1 mouse cellular context compared by ENCODE assay signal in genomic region chr13:67525753-67526410, GRCm38 (mm10).
TF ChIP-seq lines count a peak whose summit lies in the region.

Gm26965 (minus strand) TSS chr13:67526151.
Zfp87 (minus strand) TSS chr13:67526177.

TF ChIP-seq in MEL, 35 proteins besides CTCF, POLR2A, EP300 and RAD21 (continued from another document):
- TF ChIP-seq SMC3 (IDR thresholded peaks at IDR 0.05; ENCODE audit: low read depth, low read length) (no peak), HCFC1 (IDR thresholded peaks at IDR 0.05; ENCODE audit: low read depth, low read length) (peak; percentile 99), TAL1 (IDR thresholded peaks at IDR 0.05; ENCODE audit: low read length) (no peak), POLR2AphosphoS2 (IDR thresholded peaks at IDR 0.05; ENCODE audit: low read length) (peak; percentile 76; the same call in 1 of the 2 replicates), MAX (IDR thresholded peaks at IDR 0.05; ENCODE audit: low read length) (peak; percentile 54), JUND (IDR thresholded peaks at IDR 0.05; ENCODE audit: low read depth, low read length) (no peak), MYB (IDR thresholded peaks at IDR 0.05; ENCODE audit: low read depth, low read length) (peak; percentile 73), ZMIZ1 (IDR thresholded peaks at IDR 0.05; ENCODE audit: low read depth, low read length) (peak; percentile 71), MEF2A (IDR thresholded peaks at IDR 0.05; ENCODE audit: extremely low read depth, insufficient replicate concordance, low read depth, low read length, poor library complexity, severe bottlenecking) (no peak), USF1 (IDR thresholded peaks at IDR 0.05; ENCODE audit: low read depth, low read length) (0 out of 2 replicates have a peak, but pooled peaks have one; percentile 18), SIN3A (IDR thresholded peaks at IDR 0.05; ENCODE audit: low read length) (peak; percentile 98)
